Mouse (Mus musculus) C2C12 (cell line): ENCODE data around the gene Tmem121b. TPM values are rescaled to one million over a fixed set of nuclear protein-coding genes. Genes with fewer than 3 reads are reported as not detected.

Source experiments
- H3K27me3 ChIP-seq: one replicate; pipeline ENCODE4 v1.6.1; 2011; ENCODE audit not compliant: control insufficient read depth, insufficient read depth, insufficient read length
- H3K36me3 ChIP-seq: one replicate; pipeline ENCODE4 v1.6.1; 2011; ENCODE audit not compliant: control insufficient read depth, insufficient read depth
- H3K4me3 ChIP-seq: one replicate; pipeline ENCODE4 v1.5.1; 2011; ENCODE audit warnings: mild to moderate bottlenecking, control low read depth; ENCODE audit not compliant: poor library complexity, insufficient read depth, severe bottlenecking
- H3K79me2 ChIP-seq: one replicate; pipeline ENCODE4 v1.6.1; 2011; ENCODE audit not compliant: control insufficient read depth, insufficient read depth
- H3K79me3 ChIP-seq: one replicate; pipeline ENCODE4 v1.6.1; 2011; ENCODE audit warnings: low read depth, control low read depth
- H3ac ChIP-seq: one replicate; pipeline ENCODE3; 2011; ENCODE audit warnings: low read depth; ENCODE audit not compliant: control insufficient read depth, insufficient read length
- CEBPB ChIP-seq: IDR thresholded peaks from one replicate; pipeline ENCODE4 v1.6.1; 2011; ENCODE audit warnings: low read depth, mild to moderate bottlenecking, control low read depth, moderate library complexity
- CTCF ChIP-seq: IDR thresholded peaks from one replicate; pipeline ENCODE4 v1.5.1; 2011; ENCODE audit not compliant: control insufficient read depth, insufficient read depth, insufficient read length
- FOSL1 ChIP-seq: IDR thresholded peaks from one replicate; pipeline ENCODE4 v1.8.0; 2011; ENCODE audit warnings: mild to moderate bottlenecking, low read length; ENCODE audit not compliant: poor library complexity, insufficient read depth, severe bottlenecking
- MAX ChIP-seq: IDR thresholded peaks from one replicate; pipeline ENCODE4 v1.6.1; 2011; ENCODE audit warnings: mild to moderate bottlenecking, control low read depth
- MYOD1 ChIP-seq: IDR thresholded peaks from one replicate; pipeline ENCODE4 v1.6.1; 2011; ENCODE audit warnings: low read depth; ENCODE audit not compliant: control insufficient read depth, insufficient read length
- MYOG ChIP-seq: IDR thresholded peaks from one replicate; pipeline ENCODE4 v1.6.1; 2011; ENCODE audit not compliant: control insufficient read depth, insufficient read length; ENCODE audit errors: extremely low read depth
- USF1 ChIP-seq: IDR thresholded peaks from one replicate; pipeline ENCODE4 v1.6.1; 2011; ENCODE audit warnings: low read depth, mild to moderate bottlenecking, control low read depth, moderate library complexity
- polyA plus RNA-seq: library from polyadenylated mRNA; unstranded; fragments of >200 nt; fragmentation: generic; extraction: Trizol; gene quantifications from one replicate; pipeline ENCODE4 v1.2.1, GENCODE M21; 2012; ENCODE audit warnings: missing spikeins

The Tmem121b gene
- polyA plus RNA-seq, 1 experiment = 0.02 TPM

- Histone ChIP-seq H3ac (no peak overlapping the region), H3K4me3 (no peak overlapping the region), H3K79me3 (peaks cover 2% of the 10 kb centered on the region), H3K79me2 (peaks cover 9% of the 10 kb centered on the region), H3K27me3 (peaks cover 6% of the 10 kb centered on the region), H3K36me3 (no peaks in the 10 kb centered on the region)
- no peak for TF ChIP-seq MAX
- TF ChIP-seq CTCF = no peak
- TF ChIP-seq CEBPB = no peak
- TF ChIP-seq MYOD1 = no peak
- no peak for TF ChIP-seq MYOG
- TF ChIP-seq USF1 = no peak
- TF ChIP-seq FOSL1 = no peak
Measured at GRCm38 (mm10) chr6:120532594-120532993, 39.0 kb upstream of the Tmem121b start.

- Histone ChIP-seq H3K27me3 (peaks cover 6% of the 10 kb centered on the region), H3ac (peak within 1 kb of the TSS; percentile 78), H3K79me3 (peaks cover 2% of the 10 kb centered on the region), H3K79me2 (peaks cover 9% of the 10 kb centered on the region), H3K4me3 (peak within 1 kb of the TSS; percentile 64), H3K36me3 (no peaks in the 10 kb centered on the region)
- TF ChIP-seq CEBPB (no peak), FOSL1 (no peak), MAX (no peak), CTCF (no peak), MYOD1 (no peak), USF1 (no peak), MYOG (no peak)
Measured at GRCm38 (mm10) chr6:120531020-120531965, 37.7 kb upstream of the Tmem121b start, which contains the start of gene Hdhd5. Hdhd5 (minus strand) TSS chr6:120531319.

- no peaks in the 10 kb centered on the region for H3K27me3 ChIP-seq
- H3K36me3 ChIP-seq = no peaks in the 10 kb centered on the region
- no peak for TF ChIP-seq MYOG
- no peak for TF ChIP-seq USF1
- TF ChIP-seq FOSL1 = no peak
- no peak for TF ChIP-seq MAX
- no peak for TF ChIP-seq CTCF
- TF ChIP-seq MYOD1 = no peak
- no peak for TF ChIP-seq CEBPB
- H3ac ChIP-seq = no peak overlapping the region
- H3K79me2 ChIP-seq = peaks cover 9% of the 10 kb centered on the region
- H3K79me3 ChIP-seq = peaks cover 2% of the 10 kb centered on the region
- H3K4me3 ChIP-seq = no peak overlapping the region
Measured at GRCm38 (mm10) chr6:120529123-120529522, 35.5 kb upstream of the Tmem121b start.

DNA sequence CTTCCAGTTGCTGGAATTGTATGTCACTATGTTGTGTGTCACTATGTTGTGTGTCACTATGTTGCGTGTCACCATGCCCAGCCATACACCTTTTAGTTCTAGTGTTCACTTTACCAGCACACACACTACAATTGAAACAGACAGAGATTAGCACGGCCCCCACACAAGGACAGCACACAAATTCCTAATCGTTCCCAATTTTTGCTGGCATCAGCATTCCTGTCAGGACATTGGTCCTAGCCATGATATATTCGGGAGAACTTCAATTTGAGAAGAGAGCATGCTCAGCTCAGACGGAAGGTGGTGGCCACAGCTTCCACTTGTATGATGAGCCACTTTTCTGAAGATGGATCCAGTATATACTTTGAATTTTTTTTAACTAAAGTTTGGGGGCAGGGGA lies 31.2 kb upstream of the Tmem121b start:
- H3K36me3 ChIP-seq = no peaks in the 10 kb centered on the region
- TF ChIP-seq CTCF (no peak), CEBPB (no peak), MYOG (no peak), FOSL1 (no peak), MAX (no peak), USF1 (no peak), MYOD1 (no peak)
- H3ac ChIP-seq = no peak overlapping the region
- H3K4me3 ChIP-seq = no peak overlapping the region
- H3K27me3 ChIP-seq = no peaks in the 10 kb centered on the region
- H3K79me3 ChIP-seq = peaks cover 2% of the 10 kb centered on the region
- H3K79me2 ChIP-seq = peaks cover 5% of the 10 kb centered on the region

- H3K79me2 ChIP-seq = no peaks in the 10 kb centered on the region
- H3K79me3 ChIP-seq = no peaks in the 10 kb centered on the region
- H3K27me3 ChIP-seq = no peaks in the 10 kb centered on the region
- TF ChIP-seq CEBPB = no peak
- TF ChIP-seq FOSL1 = no peak
- TF ChIP-seq MAX = no peak
- no peak for TF ChIP-seq MYOD1
- TF ChIP-seq MYOG = no peak
- TF ChIP-seq USF1 = no peak
- TF ChIP-seq CTCF = no peak
- no peak overlapping the region for H3ac ChIP-seq
- H3K36me3 ChIP-seq = no peaks in the 10 kb centered on the region
- H3K4me3 ChIP-seq = no peak overlapping the region
Measured at GRCm38 (mm10) chr6:120519647-120520046, 26.0 kb upstream of the Tmem121b start.

GRCm38 (mm10) chr6:120517311-120517710 lies 23.7 kb upstream of the Tmem121b start:
- no peaks in the 10 kb centered on the region for H3K79me2 ChIP-seq
- H3K27me3 ChIP-seq = no peaks in the 10 kb centered on the region
- TF ChIP-seq USF1 = no peak
- no peak for TF ChIP-seq FOSL1
- no peak overlapping the region for H3ac ChIP-seq
- H3K4me3 ChIP-seq = no peak overlapping the region
- no peaks in the 10 kb centered on the region for H3K36me3 ChIP-seq
- no peaks in the 10 kb centered on the region for H3K79me3 ChIP-seq
